Comparison of ENCODE assay signal across 28 mouse cellular contexts in the genomic region with DNA sequence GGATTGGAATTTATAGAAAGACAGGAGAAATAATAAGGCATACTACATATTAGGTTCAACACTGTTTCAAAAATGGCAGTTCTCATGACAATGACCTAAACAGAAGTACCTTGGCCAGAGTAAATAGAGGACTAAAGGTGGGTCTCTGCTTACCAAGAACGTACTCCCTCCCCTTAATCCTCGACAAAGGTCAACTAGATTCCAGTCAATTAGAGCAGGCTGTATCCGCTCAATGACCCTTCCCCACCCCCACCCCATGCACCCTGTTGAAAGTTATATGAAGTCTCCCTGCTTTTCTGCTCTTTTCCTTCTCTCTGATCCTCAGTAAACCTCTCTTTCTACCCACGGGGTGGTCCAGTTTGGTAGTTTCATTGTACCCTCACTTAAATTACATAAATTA.
"Had no signal": no experiment of that assay in that cellular context is flagged by ENCODE, and none has a peak within 500 bp of the region (broad histone marks: within the 10 kb centered on the region; RNA-seq: fewer than 3 reads in every experiment).

No protein-coding gene starts in this region.

- DNase-seq: left cerebral cortex, postnatal 4 days; liver; liver, embryonic 13.5 days; liver, postnatal 0 days; lung, adult 18-20 months; lung, adult 2 months; lung, embryonic 14.5 days; lung, postnatal 10 days; lung, postnatal 14 days; lung, postnatal 36 days; lung, postnatal 4 days; midbrain, embryonic 14.5 days had no signal

- H3K4me3 ChIP-seq: limb, embryonic 10.5 days; limb, embryonic 12.5 days; limb, embryonic 13.5 days; limb, embryonic 15.5 days; liver, embryonic 12.5 days; liver, embryonic 13.5 days; liver, embryonic 15.5 days; lung, embryonic 15.5 days; megakaryocyte, embryonic 14.5 days; midbrain, embryonic 10.5 days; midbrain, embryonic 12.5 days; midbrain, embryonic 13.5 days; midbrain, embryonic 15.5 days; myocyte; neural tube, embryonic 12.5 days had no signal

- H3K9ac ChIP-seq: limb, embryonic 12.5 days; limb, embryonic 13.5 days; limb, embryonic 15.5 days; liver, embryonic 12.5 days; liver, embryonic 13.5 days; liver, embryonic 14.5 days; liver, embryonic 15.5 days; liver, postnatal 0 days; lung, embryonic 14.5 days; lung, embryonic 15.5 days; midbrain, embryonic 12.5 days; midbrain, embryonic 13.5 days; midbrain, embryonic 15.5 days; neural tube, embryonic 12.5 days had no signal

- H3K36me3 ChIP-seq: limb, embryonic 10.5 days; limb, embryonic 12.5 days; limb, embryonic 13.5 days; limb, embryonic 15.5 days; liver, embryonic 12.5 days; liver, embryonic 13.5 days; liver, embryonic 15.5 days; lung, embryonic 15.5 days; midbrain, embryonic 10.5 days; midbrain, embryonic 12.5 days; midbrain, embryonic 13.5 days; midbrain, embryonic 15.5 days; neural tube, embryonic 12.5 days had no signal

- H3K4me1 ChIP-seq: limb, embryonic 10.5 days; limb, embryonic 12.5 days; limb, embryonic 13.5 days; limb, embryonic 15.5 days; liver, embryonic 12.5 days; liver, embryonic 13.5 days; liver, embryonic 15.5 days; lung, embryonic 15.5 days; megakaryocyte, embryonic 14.5 days; midbrain, embryonic 10.5 days; midbrain, embryonic 12.5 days; midbrain, embryonic 13.5 days; midbrain, embryonic 15.5 days; neural tube, embryonic 12.5 days had no signal

- H3K27me3 ChIP-seq: limb, embryonic 12.5 days; limb, embryonic 13.5 days; limb, embryonic 15.5 days; liver, embryonic 12.5 days; liver, embryonic 13.5 days; liver, embryonic 15.5 days; lung, embryonic 15.5 days; megakaryocyte, embryonic 14.5 days; midbrain, embryonic 12.5 days; midbrain, embryonic 13.5 days; midbrain, embryonic 15.5 days; neural tube, embryonic 12.5 days had no signal

- H3K9me3 ChIP-seq: limb, embryonic 10.5 days; limb, embryonic 12.5 days; limb, embryonic 13.5 days; limb, embryonic 15.5 days; liver, embryonic 12.5 days; liver, embryonic 13.5 days; liver, embryonic 15.5 days; lung, embryonic 15.5 days; megakaryocyte, embryonic 14.5 days; midbrain, embryonic 10.5 days; midbrain, embryonic 12.5 days; midbrain, embryonic 13.5 days; midbrain, embryonic 15.5 days; neural tube, embryonic 12.5 days had no signal

- H3K27ac ChIP-seq: limb, embryonic 10.5 days; limb, embryonic 12.5 days; limb, embryonic 13.5 days; limb, embryonic 15.5 days; liver, embryonic 12.5 days; liver, embryonic 13.5 days; liver, embryonic 14.5 days; liver, embryonic 15.5 days; lung, embryonic 15.5 days; macrophage; midbrain, embryonic 10.5 days; midbrain, embryonic 12.5 days; midbrain, embryonic 13.5 days; midbrain, embryonic 15.5 days; neural tube, embryonic 12.5 days had no signal
